Mouse (Mus musculus): ENCODE measurements around the gene Adamts2. TPM values are rescaled to one million over a fixed set of nuclear protein-coding genes. Genes with fewer than 3 reads are reported as not detected.

Gene Adamts2
- polyA plus RNA-seq, 1 experiment from 2014 or later = 1.8 TPM

GRCm38 (mm10) chr11:50671820-50672310 lies 70.0 kb downstream of the Adamts2 start:
- Histone ChIP-seq H3K36me3 (ENCODE audit: control insufficient read depth, insufficient read depth, low read length) (no peaks in the 10 kb centered on the region), H3K4me1 (replicated peaks; ENCODE audit: control insufficient read depth, insufficient read depth, low read length) (no peaks in the 10 kb centered on the region), H3K4me3 (ENCODE audit: low read depth, low read length) (no peak overlapping the region), H3K4me2 (replicated peaks; ENCODE audit: low read depth, low read length) (no peak overlapping the region), H3K27ac (ENCODE audit: low read depth, low read length) (no peak overlapping the region), H3K27me3 (ENCODE audit: control insufficient read depth, insufficient read depth, low read length) (no peaks in the 10 kb centered on the region), H3K9ac (ENCODE audit: low read depth, low read length) (no peak overlapping the region), H3K9me3 (ENCODE audit: control insufficient read depth, low read length) (no peaks in the 10 kb centered on the region)
- ATAC-seq (ENCODE audit: low FRiP score) (no peak), DNase-seq (ENCODE audit: low spot score) (no peak)
- 85% methylated on average over 7 of the region's 7 CpGs for WGBS

GRCm38 (mm10) chr11:50672866-50673265 lies 71.0 kb downstream of the Adamts2 start:
- H3K4me3 ChIP-seq (ENCODE audit: low read depth, low read length) = no peak overlapping the region
- H3K9me3 ChIP-seq (ENCODE audit: control insufficient read depth, low read length) = no peaks in the 10 kb centered on the region
- no peak overlapping the region for H3K4me2 ChIP-seq (replicated peaks; ENCODE audit: low read depth, low read length)
- no peaks in the 10 kb centered on the region for H3K4me1 ChIP-seq (replicated peaks; ENCODE audit: control insufficient read depth, insufficient read depth, low read length)
- 55% methylated on average over 7 of the region's 7 CpGs for WGBS
- H3K27ac ChIP-seq (ENCODE audit: low read depth, low read length) = no peak overlapping the region
- DNase-seq (ENCODE audit: low spot score) = no peak
- no peak for ATAC-seq (ENCODE audit: low FRiP score)
- H3K27me3 ChIP-seq (ENCODE audit: control insufficient read depth, insufficient read depth, low read length) = no peaks in the 10 kb centered on the region
- H3K9ac ChIP-seq (ENCODE audit: low read depth, low read length) = no peak overlapping the region
- no peaks in the 10 kb centered on the region for H3K36me3 ChIP-seq (ENCODE audit: control insufficient read depth, insufficient read depth, low read length)

- no peak overlapping the region for H3K9ac ChIP-seq (ENCODE audit: low read depth, low read length)
Observed at GRCm38 (mm10) chr11:50673525-50674250, 71.8 kb downstream of the Adamts2 start.

GRCm38 (mm10) chr11:50674390-50674789 lies 72.5 kb downstream of the Adamts2 start:
- Histone ChIP-seq H3K4me2 (replicated peaks; ENCODE audit: low read depth, low read length) (no peak overlapping the region), H3K4me3 (ENCODE audit: low read depth, low read length) (no peak overlapping the region), H3K9me3 (ENCODE audit: control insufficient read depth, low read length) (no peaks in the 10 kb centered on the region), H3K9ac (ENCODE audit: low read depth, low read length) (no peak overlapping the region), H3K27me3 (ENCODE audit: control insufficient read depth, insufficient read depth, low read length) (no peaks in the 10 kb centered on the region), H3K27ac (ENCODE audit: low read depth, low read length) (no peak overlapping the region), H3K4me1 (replicated peaks; ENCODE audit: control insufficient read depth, insufficient read depth, low read length) (no peaks in the 10 kb centered on the region), H3K36me3 (ENCODE audit: control insufficient read depth, insufficient read depth, low read length) (no peaks in the 10 kb centered on the region)
- ATAC-seq (ENCODE audit: low FRiP score) (no peak), DNase-seq (ENCODE audit: low spot score) (no peak)
- WGBS = 86% methylated on average over 9 of the region's 9 CpGs

More at GRCm38 (mm10) chr11:50673525-50674250, 71.8 kb downstream of the Adamts2 start:
- H3K9me3 ChIP-seq (ENCODE audit: control insufficient read depth, low read length) = no peaks in the 10 kb centered on the region
- H3K4me3 ChIP-seq (ENCODE audit: low read depth, low read length) = no peak overlapping the region
- no peak overlapping the region for H3K27ac ChIP-seq (ENCODE audit: low read depth, low read length)
- H3K27me3 ChIP-seq (ENCODE audit: control insufficient read depth, insufficient read depth, low read length) = no peaks in the 10 kb centered on the region
- H3K36me3 ChIP-seq (ENCODE audit: control insufficient read depth, insufficient read depth, low read length) = no peaks in the 10 kb centered on the region
- H3K4me1 ChIP-seq (replicated peaks; ENCODE audit: control insufficient read depth, insufficient read depth, low read length) = no peaks in the 10 kb centered on the region
- DNase-seq (ENCODE audit: low spot score) = peak; percentile 21
- H3K4me2 ChIP-seq (replicated peaks; ENCODE audit: low read depth, low read length) = no peak overlapping the region
- no peak for ATAC-seq (ENCODE audit: low FRiP score)
- WGBS = 66% methylated on average over 6 of the region's 7 CpGs

- Histone ChIP-seq H3K4me2 (replicated peaks; ENCODE audit: low read depth, low read length) (no peak overlapping the region), H3K9ac (ENCODE audit: low read depth, low read length) (no peak overlapping the region), H3K4me3 (ENCODE audit: low read depth, low read length) (no peak overlapping the region), H3K36me3 (ENCODE audit: control insufficient read depth, insufficient read depth, low read length) (no peaks in the 10 kb centered on the region), H3K27me3 (ENCODE audit: control insufficient read depth, insufficient read depth, low read length) (no peaks in the 10 kb centered on the region), H3K27ac (ENCODE audit: low read depth, low read length) (no peak overlapping the region), H3K9me3 (ENCODE audit: control insufficient read depth, low read length) (no peaks in the 10 kb centered on the region), H3K4me1 (replicated peaks; ENCODE audit: control insufficient read depth, insufficient read depth, low read length) (no peaks in the 10 kb centered on the region)
- ATAC-seq (ENCODE audit: low FRiP score) = no peak
- no peak for DNase-seq (ENCODE audit: low spot score)
- WGBS = 92% methylated on average over 10 of the region's 10 CpGs
Observed at GRCm38 (mm10) chr11:50678650-50679049, 76.8 kb downstream of the Adamts2 start.

- ATAC-seq (ENCODE audit: low FRiP score) (no peak), DNase-seq (ENCODE audit: low spot score) (no peak)
- Histone ChIP-seq H3K4me1 (replicated peaks; ENCODE audit: control insufficient read depth, insufficient read depth, low read length) (no peaks in the 10 kb centered on the region), H3K36me3 (ENCODE audit: control insufficient read depth, insufficient read depth, low read length) (no peaks in the 10 kb centered on the region), H3K4me3 (ENCODE audit: low read depth, low read length) (no peak overlapping the region), H3K27me3 (ENCODE audit: control insufficient read depth, insufficient read depth, low read length) (no peaks in the 10 kb centered on the region), H3K9ac (ENCODE audit: low read depth, low read length) (no peak overlapping the region), H3K9me3 (ENCODE audit: control insufficient read depth, low read length) (no peaks in the 10 kb centered on the region), H3K27ac (ENCODE audit: low read depth, low read length) (no peak overlapping the region), H3K4me2 (replicated peaks; ENCODE audit: low read depth, low read length) (no peak overlapping the region)
- 89% methylated on average over 7 of the region's 7 CpGs for WGBS
Observed at GRCm38 (mm10) chr11:50681940-50682339, 80.1 kb downstream of the Adamts2 start.

- H3K4me2 ChIP-seq (replicated peaks; ENCODE audit: low read depth, low read length) = no peak overlapping the region
- ATAC-seq (ENCODE audit: low FRiP score) = no peak
- no peak for DNase-seq (ENCODE audit: low spot score)
Observed at GRCm38 (mm10) chr11:50683821-50684220, 81.9 kb downstream of the Adamts2 start.

GRCm38 (mm10) chr11:50688584-50688983 lies 86.7 kb downstream of the Adamts2 start:
- no peaks in the 10 kb centered on the region for H3K4me1 ChIP-seq (replicated peaks; ENCODE audit: control insufficient read depth, insufficient read depth, low read length)
- no peak overlapping the region for H3K27ac ChIP-seq (ENCODE audit: low read depth, low read length)
- H3K36me3 ChIP-seq (ENCODE audit: control insufficient read depth, insufficient read depth, low read length) = no peaks in the 10 kb centered on the region
- no peak overlapping the region for H3K4me3 ChIP-seq (ENCODE audit: low read depth, low read length)
- H3K9me3 ChIP-seq (ENCODE audit: control insufficient read depth, low read length) = no peaks in the 10 kb centered on the region
- no peak overlapping the region for H3K4me2 ChIP-seq (replicated peaks; ENCODE audit: low read depth, low read length)
- ATAC-seq (ENCODE audit: low FRiP score) (no peak), DNase-seq (ENCODE audit: low spot score) (no peak)
- no peaks in the 10 kb centered on the region for H3K27me3 ChIP-seq (ENCODE audit: control insufficient read depth, insufficient read depth, low read length)
- H3K9ac ChIP-seq (ENCODE audit: low read depth, low read length) = no peak overlapping the region
- WGBS = 77% methylated on average over 3 of the region's 3 CpGs

More at GRCm38 (mm10) chr11:50683821-50684220, 81.9 kb downstream of the Adamts2 start:
- H3K4me1 ChIP-seq (replicated peaks; ENCODE audit: control insufficient read depth, insufficient read depth, low read length) = no peaks in the 10 kb centered on the region
- no peak overlapping the region for H3K4me3 ChIP-seq (ENCODE audit: low read depth, low read length)
- no peaks in the 10 kb centered on the region for H3K27me3 ChIP-seq (ENCODE audit: control insufficient read depth, insufficient read depth, low read length)
- 84% methylated on average over 2 of the region's 2 CpGs for WGBS
- H3K9ac ChIP-seq (ENCODE audit: low read depth, low read length) = no peak overlapping the region
- H3K36me3 ChIP-seq (ENCODE audit: control insufficient read depth, insufficient read depth, low read length) = no peaks in the 10 kb centered on the region
- H3K9me3 ChIP-seq (ENCODE audit: control insufficient read depth, low read length) = no peaks in the 10 kb centered on the region
- no peak overlapping the region for H3K27ac ChIP-seq (ENCODE audit: low read depth, low read length)

- WGBS = 92% methylated on average over 4 of the region's 4 CpGs
- no peak for ATAC-seq (ENCODE audit: low FRiP score)
- Histone ChIP-seq H3K36me3 (ENCODE audit: control insufficient read depth, insufficient read depth, low read length) (no peaks in the 10 kb centered on the region), H3K4me2 (replicated peaks; ENCODE audit: low read depth, low read length) (no peak overlapping the region), H3K9ac (ENCODE audit: low read depth, low read length) (no peak overlapping the region), H3K4me3 (ENCODE audit: low read depth, low read length) (no peak overlapping the region), H3K9me3 (ENCODE audit: control insufficient read depth, low read length) (no peaks in the 10 kb centered on the region), H3K27me3 (ENCODE audit: control insufficient read depth, insufficient read depth, low read length) (no peaks in the 10 kb centered on the region), H3K4me1 (replicated peaks; ENCODE audit: control insufficient read depth, insufficient read depth, low read length) (no peaks in the 10 kb centered on the region), H3K27ac (ENCODE audit: low read depth, low read length) (no peak overlapping the region)
- no peak for DNase-seq (ENCODE audit: low spot score)
Observed at GRCm38 (mm10) chr11:50689672-50690071, 87.8 kb downstream of the Adamts2 start.

Data from hindbrain, embryonic 11.5 days (tissue).